21 mouse cellular contexts compared by ENCODE assay signal in genomic region chr3:103492211-103492610, GRCm38 (mm10).
DNase-seq lines count a peak whose midpoint lies in the region; ATAC-seq and TF ChIP-seq lines count a peak whose summit lies in the region.
"Had no signal": no experiment of that assay in that cellular context is flagged by ENCODE, and none has a peak within 500 bp of the region (broad histone marks: within the 10 kb centered on the region; RNA-seq: fewer than 3 reads in every experiment).

No protein-coding gene starts in this region.

- no peak for ATAC-seq in kidney, postnatal 0 days (replicated peaks; ENCODE audit: low FRiP score, low read depth)
- ATAC-seq: forebrain, embryonic 13.5 days; hindbrain, postnatal 0 days; midbrain, embryonic 15.5 days had no signal

- H3K4me1 ChIP-seq in kidney, postnatal 0 days (replicated peaks; ENCODE audit: insufficient read depth, low read length) = no peaks in the 10 kb centered on the region
- H3K4me1 ChIP-seq: forebrain, embryonic 13.5 days; limb, embryonic 15.5 days; midbrain, embryonic 15.5 days; stomach, embryonic 15.5 days had no signal

- H3K36me3 ChIP-seq in kidney, postnatal 0 days (ENCODE audit: insufficient read depth, low read length) = no peaks in the 10 kb centered on the region
- H3K36me3 ChIP-seq: limb, embryonic 15.5 days; midbrain, embryonic 15.5 days; stomach, embryonic 15.5 days had no signal

- H3K9me3 ChIP-seq in kidney, postnatal 0 days (replicated peaks; ENCODE audit: low read length) = no peaks in the 10 kb centered on the region
- H3K9me3 ChIP-seq: forebrain, embryonic 13.5 days; limb, embryonic 15.5 days; midbrain, embryonic 15.5 days; stomach, embryonic 15.5 days had no signal

- no peak overlapping the region for H3K4me3 ChIP-seq in kidney, postnatal 0 days (replicated peaks; ENCODE audit: low read depth, low read length)
- H3K4me3 ChIP-seq: forebrain, embryonic 13.5 days; limb, embryonic 15.5 days; midbrain, embryonic 15.5 days; stomach, embryonic 15.5 days had no signal

- DNase-seq in kidney, postnatal 0 days (ENCODE audit: low spot score) = no peak
- DNase-seq in kidney, adult 18-20 months = no peak
- DNase-seq in testis, postnatal 10 days (ENCODE audit: low spot score) = peak; percentile 21
- DNase-seq in testis, postnatal 14 days (ENCODE audit: low spot score) = no peak
- DNase-seq in ES-CJ7 (ENCODE audit: low read depth, low spot score) = peak; percentile 43
- no peak for DNase-seq in spleen, postnatal 36 days (ENCODE audit: low spot score in 2 of 2)
- DNase-seq in embryo, embryonic 11 days = no peak
- DNase-seq: adrenal gland, postnatal 14 days; cerebellum, adult 2 months; cerebellum, postnatal 36 days; kidney, adult 11 months; layer of hippocampus, adult 9-11 months; left cerebral cortex, postnatal 4 days; lung, adult 18-20 months; thymus, postnatal 14 days had no signal

- WGBS in kidney, postnatal 0 days = 88% methylated on average over 3 of the region's 3 CpGs

- no peaks in the 10 kb centered on the region for H3K27me3 ChIP-seq in kidney, postnatal 0 days (ENCODE audit: insufficient read depth, low read length)
- H3K27me3 ChIP-seq: forebrain, embryonic 13.5 days; limb, embryonic 15.5 days; midbrain, embryonic 15.5 days; stomach, embryonic 15.5 days had no signal

- H3K9ac ChIP-seq in kidney, postnatal 0 days (ENCODE audit: low read depth, low read length) = no peak overlapping the region
- H3K9ac ChIP-seq: forebrain, embryonic 13.5 days; limb, embryonic 15.5 days; midbrain, embryonic 15.5 days; stomach, embryonic 15.5 days had no signal

- H3K4me2 ChIP-seq in kidney, postnatal 0 days (ENCODE audit: low read length) = no peak overlapping the region
- H3K4me2 ChIP-seq: forebrain, embryonic 13.5 days; heart, embryonic 11.5 days; limb, embryonic 15.5 days; midbrain, embryonic 15.5 days; stomach, embryonic 15.5 days had no signal

- 0 out of 2 replicates have a peak, but pooled peaks have one; percentile 4 for TF ChIP-seq CTCF in kidney, postnatal 0 days (IDR thresholded peaks at IDR 0.05; ENCODE audit: low read depth)

- no peak overlapping the region for H3K27ac ChIP-seq in kidney, postnatal 0 days
- H3K27ac ChIP-seq: forebrain, embryonic 13.5 days; hindbrain, postnatal 0 days; limb, embryonic 15.5 days; midbrain, embryonic 15.5 days; stomach, embryonic 15.5 days had no signal

Comparison
In these comparisons a context has a peak if more than half of its experiments do, and no peak if none do; other contexts are left out.
1. DNase-seq: peak in testis, postnatal 10 days (single experiment) and ES-CJ7 (single experiment); none in kidney, postnatal 0 days (single experiment), kidney, adult 18-20 months (single experiment), testis, postnatal 14 days (single experiment), spleen, postnatal 36 days (0 of 2) and embryo, embryonic 11 days (single experiment).